In the genomic region with DNA sequence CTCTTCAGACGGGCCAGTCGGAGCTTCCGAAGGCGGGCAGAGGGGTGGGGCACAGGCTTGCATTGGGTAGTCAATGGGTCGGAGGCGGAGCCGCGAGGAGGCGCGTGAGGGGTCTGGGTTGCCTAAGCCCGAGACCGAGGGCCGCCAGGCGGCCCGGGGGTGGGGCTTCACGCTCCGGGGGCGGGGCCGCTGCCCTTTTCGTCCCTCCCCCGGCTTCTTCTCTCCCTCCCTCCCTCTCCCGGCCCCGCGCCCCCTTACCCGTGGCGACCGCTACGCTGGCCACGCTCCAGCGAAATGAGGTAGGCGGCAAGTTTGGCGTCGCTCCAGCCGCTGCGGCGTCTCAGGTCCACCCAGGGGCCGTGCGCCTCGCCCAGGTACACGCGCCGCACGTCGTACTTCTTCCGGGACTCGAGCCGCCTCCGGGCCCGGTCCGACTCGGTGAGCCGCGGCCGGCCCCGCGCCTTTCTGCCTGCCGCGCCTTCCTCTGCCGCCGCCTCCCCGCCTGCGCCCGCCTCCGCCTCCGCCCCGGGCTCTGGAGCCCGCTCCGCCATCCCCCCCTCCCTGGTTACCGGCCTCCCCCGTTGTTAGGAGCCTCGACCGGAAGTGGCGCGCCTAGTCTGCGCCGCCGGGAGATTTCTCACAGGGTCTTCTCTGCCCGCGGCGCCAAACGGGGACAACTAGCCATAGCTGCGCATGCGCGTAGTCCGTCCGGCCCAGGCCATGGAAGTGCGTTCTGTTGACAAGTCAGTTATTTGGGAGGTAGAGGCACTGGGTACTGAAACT, we compare ENCODE assay signal across 8 mouse cellular contexts. TPM values are rescaled to one million over a fixed set of nuclear protein-coding genes. Genes with fewer than 3 reads are reported as not detected.
DNase-seq lines count a peak whose midpoint lies in the region; ATAC-seq and TF ChIP-seq lines count a peak whose summit lies in the region.

TSS of gene Gm49318 (minus strand) at position 469 of the 783 bp plus-strand sequence.
TSS of gene Zfp653 (minus strand) at position 586 of the 783 bp plus-strand sequence.

- peaks cover 8% of the 10 kb centered on the region for H3K36me3 ChIP-seq in ES-Bruce4 (ENCODE audit: control insufficient read depth, insufficient read depth, low read length, poor library complexity, severe bottlenecking)
- peaks cover 46% of the 10 kb centered on the region for H3K36me3 ChIP-seq in forebrain, embryonic 13.5 days (ENCODE audit: poor library complexity, severe bottlenecking)
- H3K36me3 ChIP-seq in neural tube, embryonic 15.5 days, result peaks cover 38% of the 10 kb centered on the region

- TF ChIP-seq CTCF in ES-Bruce4 (IDR thresholded peaks at IDR 0.05; ENCODE audit: low read depth, low read length), result no peak

- peak; percentile 97 to 98 for DNase-seq in heart, postnatal 14 days
- DNase-seq in layer of hippocampus, adult 11-12 months (ENCODE audit: low spot score), result peak; percentile 97
- DNase-seq in lung, adult 18-20 months, result peak; percentile 98 to 99
- DNase-seq in testis, postnatal 14 days (ENCODE audit: low spot score), result peak; percentile 97

- under 1% methylated on average over 74 of the region's 87 CpGs for WGBS in forebrain, embryonic 13.5 days
- whole genome bisulfite sequencing in neural tube, embryonic 15.5 days, result under 1% methylated on average over 70 of the region's 87 CpGs

- 0 out of 2 replicates have a peak, but pooled peaks have one; percentile 22 for TF ChIP-seq EP300 in ES-Bruce4 (IDR thresholded peaks at IDR 0.05; ENCODE audit: insufficient read depth, low read depth, low read length)

- intact Hi-C loops in heart, postnatal 14 days (cut with DNase I), result no loop called here

- ATAC-seq in cerebellum, adult (ENCODE audit: insufficient number of reproducible peaks, low FRiP score, low TSS enrichment), result peak; percentile 87
- peak; percentile 98 for ATAC-seq in forebrain, embryonic 13.5 days
- ATAC-seq in neural tube, embryonic 15.5 days (ENCODE audit: low FRiP score), result peak; percentile 97

- H3K27me3 ChIP-seq in ES-Bruce4 (ENCODE audit: control insufficient read depth, insufficient read depth, low read length, poor library complexity, severe bottlenecking), result no peaks in the 10 kb centered on the region
- no peaks in the 10 kb centered on the region for H3K27me3 ChIP-seq in forebrain, embryonic 13.5 days
- H3K27me3 ChIP-seq in neural tube, embryonic 15.5 days (replicated peaks), result no peaks in the 10 kb centered on the region

- no peaks in the 10 kb centered on the region for H3K9me3 ChIP-seq in ES-Bruce4 (replicated peaks; ENCODE audit: control insufficient read depth, insufficient read depth, low read length, poor library complexity, severe bottlenecking)
- H3K9me3 ChIP-seq in forebrain, embryonic 13.5 days (replicated peaks), result no peaks in the 10 kb centered on the region
- no peaks in the 10 kb centered on the region for H3K9me3 ChIP-seq in neural tube, embryonic 15.5 days (replicated peaks)

- H3K27ac ChIP-seq in ES-Bruce4 (ENCODE audit: insufficient read depth, low read length), result peak within 1 kb of the TSS; percentile 71
- peak within 1 kb of the TSS; percentile 95 for H3K27ac ChIP-seq in forebrain, embryonic 13.5 days
- H3K27ac ChIP-seq in neural tube, embryonic 15.5 days (replicated peaks), result peak within 1 kb of the TSS; percentile 98

- no peak for TF ChIP-seq POLR2A in ES-Bruce4 (IDR thresholded peaks at IDR 0.05; ENCODE audit: insufficient read depth, low read length)

- H3K4me1 ChIP-seq in ES-Bruce4 (ENCODE audit: control insufficient read depth, insufficient read depth, low read length), result no peaks in the 10 kb centered on the region
- peaks cover 17% of the 10 kb centered on the region for H3K4me1 ChIP-seq in forebrain, embryonic 13.5 days
- peaks cover 25% of the 10 kb centered on the region for H3K4me1 ChIP-seq in neural tube, embryonic 15.5 days

- H3K4me2 ChIP-seq in forebrain, embryonic 13.5 days, result peak within 1 kb of the TSS; percentile 68
- H3K4me2 ChIP-seq in neural tube, embryonic 15.5 days, result peak within 1 kb of the TSS; percentile 65

- peak within 1 kb of the TSS; percentile 78 for H3K4me3 ChIP-seq in ES-Bruce4 (ENCODE audit: low read depth, low read length)
- peak within 1 kb of the TSS; percentile 81 for H3K4me3 ChIP-seq in forebrain, embryonic 13.5 days
- peak within 1 kb of the TSS; percentile 88 for H3K4me3 ChIP-seq in neural tube, embryonic 15.5 days (replicated peaks)

- H3K9ac ChIP-seq in ES-Bruce4 (ENCODE audit: low read depth, poor library complexity, severe bottlenecking), result peak within 1 kb of the TSS; percentile 98
- peak within 1 kb of the TSS; percentile 96 for H3K9ac ChIP-seq in forebrain, embryonic 13.5 days
- H3K9ac ChIP-seq in neural tube, embryonic 15.5 days (replicated peaks), result peak within 1 kb of the TSS; percentile 96

RNA-seq across cellular contexts. Expression of gene Gm49318, which starts in this region (rescaled TPM):
- polyA plus RNA-seq in ES-Bruce4 (2011; ENCODE audit: insufficient read depth, insufficient read length, low read depth, missing spikeins), result not detected in 2 replicates
- not detected in 2 replicates for polyA plus RNA-seq in forebrain, embryonic 13.5 days (2015; fragmentation: Nextera tagmentation; extraction: Ambion mirVana)
- not detected for total RNA-seq in heart, postnatal 14 days (2021)
- not detected in 2 replicates for polyA plus RNA-seq in neural tube, embryonic 15.5 days (2015; fragmentation: Nextera tagmentation; extraction: Ambion mirVana)

RNA-seq across cellular contexts. Expression of gene Zfp653, which starts in this region (rescaled TPM):
- 7.2 and 8.8 TPM in 2 replicates for polyA plus RNA-seq in ES-Bruce4 (2011; ENCODE audit: insufficient read depth, insufficient read length, low read depth, missing spikeins)
- 17.1 and 18.9 TPM in 2 replicates for polyA plus RNA-seq in forebrain, embryonic 13.5 days (2015; fragmentation: Nextera tagmentation; extraction: Ambion mirVana)
- total RNA-seq in heart, postnatal 14 days (2021), result 1 to 10 TPM; 5.3 to 6.4 TPM
- polyA plus RNA-seq in neural tube, embryonic 15.5 days (2015; fragmentation: Nextera tagmentation; extraction: Ambion mirVana), result 17.3 and 18.6 TPM in 2 replicates

Comparison
In these comparisons a context has a peak if more than half of its experiments do, and no peak if none do; other contexts are left out.
1. Peak in every context shown above with its lines: DNase-seq, ATAC-seq, H3K4me3 ChIP-seq and H3K27ac ChIP-seq.